Comparison of ENCODE assay signal across 17 mouse cellular contexts in genomic region chr5:123024312-123024711, GRCm38 (mm10). TPM values are rescaled to one million over a fixed set of nuclear protein-coding genes. Genes with fewer than 3 reads are reported as not detected.
"Had no signal": no experiment of that assay in that cellular context is flagged by ENCODE, and none has a peak within 500 bp of the region (broad histone marks: within the 10 kb centered on the region; RNA-seq: fewer than 3 reads in every experiment).

No protein-coding gene starts in this region.

- H3K9me3 ChIP-seq: kidney, embryonic 15.5 days; limb, embryonic 15.5 days; megakaryocyte, embryonic 14.5 days; midbrain, embryonic 12.5 days had no signal

- H3K27ac ChIP-seq: left cerebral cortex, adult 2 months; midbrain, embryonic 12.5 days had no signal

- H3K9ac ChIP-seq: kidney, embryonic 15.5 days; limb, embryonic 15.5 days; lung, embryonic 14.5 days; midbrain, embryonic 12.5 days had no signal

- H3K4me2 ChIP-seq: kidney, embryonic 15.5 days; limb, embryonic 15.5 days; lung, embryonic 14.5 days; midbrain, embryonic 12.5 days had no signal

- H3K27me3 ChIP-seq: kidney, embryonic 15.5 days; limb, embryonic 15.5 days; megakaryocyte, embryonic 14.5 days; midbrain, embryonic 12.5 days had no signal

- ATAC-seq: intestine, embryonic 16.5 days; midbrain, embryonic 16.5 days had no signal

- DNase-seq: kidney, postnatal 14 days; lung, embryonic 14.5 days; lung, postnatal 10 days; lung, postnatal 4 days; right cerebral cortex, postnatal 14 days; thymus, adult 18-20 months; thymus, postnatal 14 days had no signal

- H3K4me3 ChIP-seq: kidney, embryonic 15.5 days; left cerebral cortex, adult 2 months; limb, embryonic 15.5 days; midbrain, embryonic 12.5 days had no signal

RNA-seq across cellular contexts. Expression of gene Morn3, which starts 22.5 kb away (rescaled TPM):
- total RNA-seq: left cerebral cortex, adult 2 months had no signal
- polyA plus RNA-seq: lung, embryonic 14.5 days; midbrain, embryonic 12.5 days; small intestine, adult 2 months; stomach, embryonic 14.5 days; urinary bladder, adult 2 months had no signal
